Mouse (Mus musculus): ENCODE data around the gene Asb5.
"Not testable (repeated sequence)": the region's sequence is repeated elsewhere in the genome, so short reads cannot be mapped to it uniquely, and the experiment has no call there.

The Asb5 gene

DNA sequence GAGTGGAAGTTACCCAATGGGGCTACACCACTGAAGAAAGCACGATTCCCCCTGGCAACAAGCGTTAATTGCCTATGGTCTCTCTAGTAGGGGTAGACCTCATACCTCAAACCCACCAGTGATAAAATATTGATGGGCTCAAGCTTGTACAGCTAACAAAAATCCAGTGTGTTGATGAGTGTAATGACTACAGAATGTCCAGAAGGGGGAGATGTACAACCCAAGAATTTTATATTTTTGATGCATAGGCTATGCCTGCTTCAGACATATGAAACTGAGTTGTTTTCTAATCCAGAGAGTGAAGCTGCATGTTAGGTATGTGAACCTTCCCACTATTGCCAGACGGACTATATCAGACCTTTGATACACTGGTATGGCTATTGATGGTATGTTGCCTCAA, 7.9 kb downstream of the Asb5 start:
- no peak for DNase-seq (ENCODE audit: low spot score)

GRCm38 (mm10) chr8:54541331-54541730, 12.0 kb downstream of the Asb5 start:
- DNase-seq (ENCODE audit: low spot score), result no peak

GRCm38 (mm10) chr8:54548383-54548782, 19.0 kb downstream of the Asb5 start:
- no peak for DNase-seq (ENCODE audit: low spot score)

DNA sequence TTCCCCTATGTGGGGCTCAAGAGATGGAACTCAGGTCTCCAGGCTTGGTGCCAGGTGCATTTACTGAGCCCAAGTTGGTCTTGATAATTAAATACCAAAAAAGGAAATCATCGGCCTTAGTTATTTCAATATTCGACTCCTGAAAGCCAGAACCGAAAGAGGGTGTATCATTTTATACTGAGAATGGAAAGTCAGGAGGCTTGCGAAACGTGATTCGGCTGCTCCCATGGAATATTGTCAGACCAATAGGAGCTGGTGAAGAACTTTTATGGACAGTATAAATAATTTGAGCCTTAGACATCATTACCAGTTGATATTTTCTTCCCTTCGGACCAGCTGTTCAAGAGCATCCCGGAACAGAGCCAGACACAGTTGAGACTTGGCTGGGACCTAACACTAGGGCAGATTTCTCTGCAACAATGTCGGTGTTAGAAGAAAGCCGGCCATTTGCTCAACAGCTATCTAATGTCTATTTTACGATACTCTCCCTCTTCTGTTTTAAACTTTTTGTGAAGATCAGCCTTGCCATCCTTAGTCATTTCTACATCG, 20.7 kb downstream of the Asb5 start:
- DNase-seq (ENCODE audit: low spot score), result no peak

DNA sequence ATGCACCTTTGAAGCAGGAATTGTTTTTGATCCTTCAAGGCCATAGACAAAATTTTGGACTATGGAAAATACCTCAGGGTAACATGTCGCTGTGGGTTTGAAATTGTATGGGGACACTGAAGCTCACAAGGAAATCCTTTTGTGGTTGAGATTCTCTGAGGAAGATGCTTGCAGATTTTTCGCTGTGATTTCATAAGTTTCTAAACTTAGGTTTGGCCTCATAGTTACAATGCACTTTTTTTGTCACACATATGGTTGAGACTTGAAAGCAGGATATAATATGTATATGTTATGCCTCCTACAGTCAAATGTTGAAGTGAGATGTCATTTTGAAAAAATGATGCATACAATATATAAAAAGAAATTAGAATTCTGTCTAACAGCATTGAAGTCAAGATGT, 25.5 kb downstream of the Asb5 start:
- DNase-seq (ENCODE audit: low spot score), result no peak

DNA sequence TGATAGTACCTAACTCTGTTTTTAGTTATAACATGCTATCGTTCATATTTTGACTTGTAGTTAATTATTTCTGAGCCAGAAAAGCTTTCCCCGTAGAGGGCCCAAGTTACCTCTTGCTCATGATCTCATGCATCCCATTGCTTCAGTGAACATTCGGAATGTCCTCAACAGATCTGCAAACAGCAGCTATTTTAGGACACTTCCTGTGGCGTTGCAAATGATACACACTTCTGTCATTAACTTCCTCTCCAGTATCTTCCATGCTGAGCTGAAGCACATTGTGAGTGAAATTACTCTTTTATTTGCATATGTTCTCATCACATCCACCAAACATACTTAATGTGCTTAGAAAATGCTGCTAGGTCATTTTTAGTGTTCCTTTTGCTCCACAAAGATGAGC, 32.8 kb downstream of the Asb5 start:
- DNase-seq (ENCODE audit: low spot score), result no peak

DNA sequence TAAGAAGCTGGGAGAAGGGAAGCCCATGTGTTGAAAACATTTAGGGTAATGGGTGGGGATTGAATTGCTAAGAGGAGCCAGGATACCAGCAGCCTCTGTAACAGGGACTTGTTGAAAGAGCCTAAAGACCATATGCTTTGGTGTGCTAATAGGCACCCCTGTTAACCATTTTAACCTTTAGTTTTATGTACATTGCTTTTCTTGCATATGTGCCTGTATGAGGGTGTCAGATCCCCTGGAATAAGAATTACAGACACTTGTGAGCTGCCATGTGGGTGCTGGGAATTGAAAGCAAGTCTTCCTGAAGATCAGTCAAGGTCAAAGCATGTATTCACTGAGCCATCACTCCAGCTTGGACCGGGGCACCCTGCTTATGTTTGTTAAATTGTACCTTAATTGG, 35.8 kb downstream of the Asb5 start:
- no peak for DNase-seq (ENCODE audit: low spot score)

DNA sequence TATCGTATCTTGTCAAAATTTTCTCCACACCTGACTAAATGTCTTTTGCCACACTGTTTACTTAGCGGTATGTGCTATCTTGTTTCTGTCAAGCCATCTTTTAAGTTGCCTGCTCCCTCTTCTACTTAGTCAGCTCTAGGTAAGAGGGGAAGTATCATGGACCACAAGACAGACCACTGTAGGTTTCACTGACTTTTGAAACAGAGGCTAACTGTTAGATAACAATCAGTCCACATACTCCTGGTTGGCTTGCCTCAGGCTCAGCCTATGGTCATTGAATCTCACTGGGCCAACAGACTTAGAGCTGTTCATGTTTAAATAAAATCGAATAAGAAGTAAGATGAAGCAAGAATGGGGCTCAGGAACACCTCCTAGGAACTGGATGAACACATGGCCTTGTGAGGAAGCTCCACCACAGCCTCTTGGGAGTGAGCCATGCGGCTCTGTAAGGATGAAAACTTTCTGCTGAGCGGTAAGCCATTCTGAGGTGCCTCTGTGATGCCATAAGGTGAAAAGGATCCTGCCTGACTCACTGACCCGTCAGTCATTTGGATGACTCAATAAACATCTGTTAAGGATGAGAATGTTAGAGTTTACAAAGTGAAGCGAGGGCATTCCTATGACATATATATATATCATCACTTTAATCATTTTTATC, 36.4 kb downstream of the Asb5 start:
- no peak for DNase-seq (ENCODE audit: low spot score)

DNA sequence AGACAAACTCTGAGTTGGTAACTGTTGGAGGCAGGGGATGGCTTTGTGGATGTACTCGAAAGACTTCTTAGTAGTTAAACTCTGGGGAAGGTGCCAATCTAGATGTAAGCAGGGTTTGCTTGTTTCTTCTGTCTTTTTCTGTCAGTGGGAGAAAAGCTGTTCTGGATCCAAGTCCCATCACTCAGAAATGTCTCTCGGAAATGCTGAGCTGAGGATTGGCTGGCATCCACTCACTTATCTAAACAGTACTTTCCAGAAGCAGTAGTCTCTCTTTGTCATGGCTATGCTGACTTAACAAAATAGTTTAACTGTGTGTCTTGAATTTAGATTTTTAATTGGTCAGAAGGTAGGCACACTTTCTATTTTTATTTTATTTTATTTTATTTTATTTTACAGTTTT, 37.8 kb downstream of the Asb5 start:
- no peak for DNase-seq (ENCODE audit: low spot score)

DNA sequence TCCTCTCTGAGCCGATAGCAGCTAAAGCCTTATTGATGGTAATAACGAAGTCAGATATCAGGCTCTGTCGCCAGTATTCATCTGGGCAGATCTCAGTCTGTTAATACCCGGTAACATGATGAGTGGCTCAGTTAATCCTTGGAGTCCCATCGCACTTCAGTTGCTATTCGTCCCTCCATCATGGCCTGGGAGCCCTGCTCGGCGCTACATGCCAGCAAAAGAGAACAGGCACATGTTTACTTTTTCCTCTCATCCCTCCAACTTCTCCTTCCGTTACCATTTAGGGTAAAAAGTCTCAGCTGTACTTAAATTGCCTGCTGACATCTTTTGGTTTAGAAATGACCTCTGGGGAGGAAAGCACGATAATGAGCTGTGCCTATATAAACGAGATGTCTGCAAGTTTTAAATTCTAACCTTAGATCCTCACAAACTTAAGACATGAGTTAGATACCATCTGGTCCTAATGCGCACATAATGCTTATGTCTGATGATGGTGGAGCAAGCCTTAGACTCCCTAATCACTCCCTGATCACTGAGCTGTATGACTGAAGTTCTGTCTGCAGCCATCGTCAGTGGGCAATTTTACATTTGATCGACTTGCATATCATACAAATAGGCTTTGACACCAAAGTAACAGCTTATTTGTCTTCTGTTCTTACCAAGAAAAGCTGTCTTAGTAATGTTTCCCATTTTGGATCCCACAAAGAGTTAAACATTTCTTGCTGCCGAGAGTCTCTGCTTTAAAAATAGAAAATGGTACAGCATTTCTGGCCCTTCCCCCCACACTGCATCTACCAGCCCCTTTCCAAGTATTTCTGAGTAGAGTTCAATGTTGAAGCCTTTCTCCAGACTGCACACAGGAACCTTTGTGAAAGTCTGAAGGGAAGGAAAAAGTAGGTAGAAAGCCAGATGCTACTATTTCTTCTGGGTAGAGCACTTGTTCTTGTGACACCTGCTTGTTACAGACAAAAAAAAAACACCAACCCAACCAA, 41.5 kb downstream of the Asb5 start:
- no peak for DNase-seq (ENCODE audit: low spot score)

DNA sequence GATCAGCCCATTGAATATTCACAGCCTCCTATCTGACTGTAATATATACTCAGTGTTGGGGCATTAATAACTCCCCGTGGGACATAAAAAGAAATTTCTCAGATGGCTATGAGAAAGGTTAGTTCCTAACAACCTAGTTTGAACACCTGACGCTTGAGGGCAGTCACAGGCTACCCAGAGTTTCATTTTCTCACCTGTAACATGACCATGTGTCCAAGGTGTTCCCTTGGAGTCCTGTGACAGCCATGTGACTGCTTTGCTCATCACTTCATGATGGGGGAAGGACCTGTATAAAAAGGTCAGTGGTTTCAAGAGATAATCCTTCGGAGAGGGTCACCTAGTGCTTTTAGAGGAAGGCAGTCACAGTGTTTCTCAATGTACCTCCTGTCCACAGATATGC, 52.1 kb downstream of the Asb5 start:
- no peak for DNase-seq (ENCODE audit: low spot score)

DNA sequence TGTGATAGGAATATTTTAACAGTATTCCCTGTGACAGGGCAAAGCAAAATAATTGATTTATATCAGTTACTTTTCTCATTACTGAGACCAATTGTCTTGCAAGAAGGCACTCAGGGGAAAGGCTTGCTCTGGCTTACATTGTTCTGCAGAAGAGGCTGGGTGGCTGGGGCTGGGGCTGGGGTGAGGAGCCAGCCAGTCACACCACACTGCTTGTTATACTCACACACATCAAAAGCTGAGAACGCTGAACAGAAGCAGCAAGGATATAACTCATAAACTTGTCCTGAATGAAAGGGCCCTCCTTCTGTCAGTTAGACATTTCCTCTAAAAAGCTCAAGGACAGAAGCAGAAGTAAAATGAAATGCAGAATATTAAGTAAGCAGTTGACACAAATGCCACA, 53.5 kb downstream of the Asb5 start:
- DNase-seq (ENCODE audit: low spot score), result no peak

DNA sequence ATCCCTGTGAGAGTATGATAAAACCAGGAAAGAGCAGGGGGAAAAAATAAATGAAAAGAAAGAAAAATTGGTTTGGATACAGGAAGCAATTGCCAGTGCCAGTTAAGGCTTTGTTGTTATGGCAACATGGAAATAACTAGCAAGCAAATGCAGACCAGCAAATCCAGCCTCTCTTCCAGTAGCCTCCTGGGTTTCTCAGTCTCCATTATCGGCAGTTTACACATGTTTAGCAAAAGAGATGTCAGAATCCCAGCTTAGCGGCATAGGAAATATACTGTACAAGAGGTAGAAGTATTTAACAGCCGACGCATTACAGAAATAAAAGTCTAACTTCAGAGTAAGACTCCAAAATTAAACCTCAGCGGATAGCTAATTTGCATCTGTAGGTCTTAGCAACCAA, 65.3 kb downstream of the Asb5 start:
- no peak for DNase-seq (ENCODE audit: low spot score)

GRCm38 (mm10) chr8:54596051-54596450, 66.7 kb downstream of the Asb5 start:
- DNase-seq (ENCODE audit: low spot score), result no peak

DNA sequence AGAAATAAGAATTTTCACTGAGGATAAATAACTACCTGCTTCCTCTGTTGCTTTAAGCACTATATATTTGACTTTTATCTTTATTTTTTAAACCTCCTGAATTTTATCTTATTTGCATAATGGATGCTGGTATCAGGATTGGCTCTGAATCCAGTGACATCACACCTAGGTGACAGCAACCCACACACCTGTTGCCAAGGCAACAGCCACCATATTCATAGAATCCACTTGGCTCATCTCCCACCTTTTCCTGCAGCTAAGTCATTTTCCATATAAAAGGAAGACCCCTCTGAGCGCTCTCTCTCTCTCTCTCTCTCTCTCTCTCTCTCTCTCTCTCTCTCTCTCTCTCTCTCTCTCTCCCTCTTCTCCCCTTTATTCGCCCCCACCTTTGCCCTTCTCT, 67.6 kb downstream of the Asb5 start:
- DNase-seq (ENCODE audit: low spot score), result no peak

DNA sequence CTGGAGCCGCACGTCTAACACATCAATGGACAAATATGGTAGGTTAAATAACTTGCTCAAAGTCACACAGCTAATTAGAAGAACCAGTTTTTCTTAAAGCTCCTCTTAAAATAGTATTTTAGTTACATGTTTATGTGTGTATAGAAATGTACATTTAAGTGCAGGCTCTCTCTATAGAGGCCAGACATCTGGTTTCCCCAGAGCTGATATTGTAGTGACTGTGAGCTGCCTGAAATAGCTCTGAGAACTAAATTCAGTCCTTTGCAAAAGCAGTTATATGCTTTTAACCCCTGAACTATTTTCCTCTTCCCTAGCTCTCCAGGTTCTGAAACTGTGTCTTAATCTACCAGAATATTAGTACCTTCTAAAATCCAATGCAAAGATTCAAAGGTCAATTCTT, 68.0 kb downstream of the Asb5 start:
- no peak for DNase-seq (ENCODE audit: low spot score)

- DNase-seq (ENCODE audit: low spot score), result peak; percentile 45
These were observed 71.4 kb downstream of the Asb5 start, which contains the start of gene Spata4 for GRCm38 (mm10) chr8:54600671-54601251. Gene Spata4, plus strand, starts transcription at chr8:54600781.

- DNase-seq (ENCODE audit: low spot score), result no peak
These were observed 74.1 kb downstream of the Asb5 start for GRCm38 (mm10) chr8:54603440-54603839.

DNA sequence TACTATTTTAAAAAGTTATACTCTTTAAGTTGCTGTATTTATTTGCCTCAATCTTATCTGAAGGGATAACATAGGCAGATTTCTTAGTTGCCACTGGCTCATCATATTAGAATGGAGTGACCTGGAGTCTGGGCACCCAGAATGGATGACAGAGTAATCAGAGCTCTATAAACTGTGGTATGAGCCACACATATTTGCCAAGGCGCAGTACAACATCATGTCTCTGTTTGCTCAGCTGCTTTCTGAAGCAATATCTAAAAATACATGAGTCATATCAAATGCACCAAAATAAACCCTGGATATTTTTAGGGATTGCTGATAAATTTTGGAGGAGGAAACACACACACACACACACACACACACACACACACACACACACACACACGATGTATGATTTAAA, 80.0 kb downstream of the Asb5 start:
- DNase-seq (ENCODE audit: low spot score), result no peak

- DNase-seq (ENCODE audit: low spot score), result no peak
These were observed 80.9 kb downstream of the Asb5 start for GRCm38 (mm10) chr8:54610238-54610637.

DNA sequence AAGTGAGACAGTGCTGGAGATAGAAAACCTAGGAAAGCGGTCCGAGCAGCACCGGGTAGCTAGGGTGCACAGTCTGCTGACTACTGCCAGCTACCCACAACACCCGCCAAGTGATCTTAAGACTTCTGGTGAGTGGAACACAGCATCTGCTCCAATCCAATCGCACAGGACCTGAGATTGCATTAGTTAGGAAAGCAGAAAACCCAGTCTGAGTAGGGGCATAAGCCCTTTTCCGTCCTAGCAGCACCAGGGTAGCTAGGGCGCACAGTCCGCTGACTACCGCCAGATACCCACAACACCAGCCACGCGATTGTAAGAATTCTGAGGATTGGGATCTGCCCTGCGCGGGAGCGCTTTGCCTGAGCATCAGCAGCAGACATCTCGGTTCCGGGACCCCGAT, 87.3 kb downstream of the Asb5 start:
- DNase-seq (ENCODE audit: low spot score), result not testable (repeated sequence)

Measured in testis, postnatal 14 days (tissue).